Mouse (Mus musculus): ENCODE results near the gene Arhgap22. TPM values are rescaled to one million over a fixed set of nuclear protein-coding genes. Genes with fewer than 3 reads are reported as not detected.

Arhgap22 gene
- polyA plus RNA-seq, 1 experiment from 2014 or later, result 5.3 TPM

GRCm38 (mm10) chr14:33303348-33303819, 89.6 kb downstream of the Arhgap22 start:
- Histone ChIP-seq H3K36me3 (no peaks in the 10 kb centered on the region), H3K4me2 (replicated peaks) (no peak overlapping the region), H3K9me3 (no peaks in the 10 kb centered on the region), H3K27me3 (replicated peaks) (no peaks in the 10 kb centered on the region), H3K4me3 (replicated peaks) (no peak overlapping the region), H3K27ac (no peak overlapping the region), H3K9ac (no peak overlapping the region), H3K4me1 (replicated peaks) (0 out of 2 replicates have a peak, but pooled peaks cover 2% of the 10 kb centered on the region)
- 27% methylated on average over 9 of the region's 9 CpGs for WGBS
- peak; percentile 57; the same call in 1 of the 2 replicates for ATAC-seq

DNA sequence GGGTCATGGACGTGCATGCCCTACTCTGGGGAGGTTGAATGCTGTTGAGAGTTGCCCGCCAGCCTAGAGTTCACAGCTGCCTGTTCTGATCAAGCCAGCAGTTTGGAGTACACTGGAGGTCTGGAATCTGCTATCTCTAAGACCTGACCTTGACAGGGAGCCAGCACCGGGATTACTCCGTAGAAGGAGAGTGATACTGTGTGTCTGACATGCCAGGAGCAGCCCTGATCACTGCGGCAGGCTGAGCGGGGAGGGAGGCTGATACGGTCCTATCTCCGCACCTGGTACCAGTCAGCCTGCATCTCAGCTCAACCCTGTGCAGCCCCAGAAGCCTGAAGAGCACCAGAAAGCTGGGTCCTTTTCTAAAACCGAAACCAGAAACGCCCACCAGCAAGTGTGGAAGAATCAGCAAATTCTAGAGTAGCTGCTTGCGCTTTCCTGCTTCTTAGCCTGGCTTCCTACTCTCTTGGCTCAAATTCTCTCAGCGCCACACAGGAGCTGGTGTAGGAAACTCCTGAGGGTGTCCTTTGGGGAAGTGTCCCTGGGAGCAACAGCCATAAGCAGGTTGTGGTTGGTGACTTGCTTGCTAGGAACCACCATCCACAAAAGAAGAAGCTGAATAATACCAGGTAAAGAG, 91.9 kb downstream of the Arhgap22 start:
- peak; percentile 43 for ATAC-seq
- 0 out of 2 replicates have a peak, but pooled peaks cover 4% of the 10 kb centered on the region for H3K4me1 ChIP-seq (replicated peaks)
- no peaks in the 10 kb centered on the region for H3K9me3 ChIP-seq
- H3K27ac ChIP-seq, result peak overlapping the region; percentile 11; the same call in 1 of the 2 replicates
- H3K4me3 ChIP-seq (replicated peaks), result no peak overlapping the region
- WGBS, result 57% methylated on average over 12 of the region's 12 CpGs
- no peaks in the 10 kb centered on the region for H3K36me3 ChIP-seq
- no peaks in the 10 kb centered on the region for H3K27me3 ChIP-seq (replicated peaks)
- no peak overlapping the region for H3K9ac ChIP-seq
- no peak overlapping the region for H3K4me2 ChIP-seq (replicated peaks)

- 20% methylated on average over 4 of the region's 4 CpGs for WGBS
- Histone ChIP-seq H3K9ac (no peak overlapping the region), H3K27me3 (replicated peaks) (no peaks in the 10 kb centered on the region; the same call in 1 of the 2 replicates), H3K4me1 (replicated peaks) (0 out of 2 replicates have a peak, but pooled peaks cover 8% of the 10 kb centered on the region), H3K4me3 (replicated peaks) (no peak overlapping the region), H3K9me3 (no peaks in the 10 kb centered on the region), H3K27ac (no peak overlapping the region), H3K36me3 (no peaks in the 10 kb centered on the region), H3K4me2 (replicated peaks) (no peak overlapping the region)
- no peak for ATAC-seq
Observed at GRCm38 (mm10) chr14:33310719-33311118, 96.9 kb downstream of the Arhgap22 start.

GRCm38 (mm10) chr14:33312309-33312708, 98.5 kb downstream of the Arhgap22 start:
- WGBS, result 57% methylated on average over 4 of the region's 4 CpGs
- no peaks in the 10 kb centered on the region; the same call in 1 of the 2 replicates for H3K27me3 ChIP-seq (replicated peaks)

GRCm38 (mm10) chr14:33313624-33314023, 99.8 kb downstream of the Arhgap22 start:
- H3K27me3 ChIP-seq (replicated peaks), result no peaks in the 10 kb centered on the region; the same call in 1 of the 2 replicates
- peaks cover 15% of the 10 kb centered on the region; the same call in 1 of the 2 replicates for H3K4me1 ChIP-seq (replicated peaks)
- no peak overlapping the region for H3K4me2 ChIP-seq (replicated peaks)
- H3K9me3 ChIP-seq, result no peaks in the 10 kb centered on the region
- WGBS, result 0% methylated on average over 4 of the region's 4 CpGs
- ATAC-seq, result peak; percentile 57
- no peak overlapping the region for H3K27ac ChIP-seq
- no peaks in the 10 kb centered on the region for H3K36me3 ChIP-seq
- no peak overlapping the region for H3K4me3 ChIP-seq (replicated peaks)
- H3K9ac ChIP-seq, result no peak overlapping the region

More at GRCm38 (mm10) chr14:33312309-33312708, 98.5 kb downstream of the Arhgap22 start:
- Histone ChIP-seq H3K9ac (no peak overlapping the region), H3K4me2 (replicated peaks) (no peak overlapping the region), H3K9me3 (no peaks in the 10 kb centered on the region), H3K4me3 (replicated peaks) (no peak overlapping the region), H3K4me1 (replicated peaks) (0 out of 2 replicates have a peak, but pooled peaks cover 8% of the 10 kb centered on the region), H3K27ac (no peak overlapping the region), H3K36me3 (no peaks in the 10 kb centered on the region)
- ATAC-seq, result no peak

- Histone ChIP-seq H3K36me3 (no peaks in the 10 kb centered on the region), H3K4me2 (replicated peaks) (no peak overlapping the region), H3K4me1 (replicated peaks) (peaks cover 15% of the 10 kb centered on the region; the same call in 1 of the 2 replicates), H3K9ac (no peak overlapping the region), H3K9me3 (no peaks in the 10 kb centered on the region), H3K27me3 (replicated peaks) (no peaks in the 10 kb centered on the region; the same call in 1 of the 2 replicates), H3K4me3 (replicated peaks) (no peak overlapping the region), H3K27ac (no peak overlapping the region)
- ATAC-seq, result no peak
- 53% methylated on average over 7 of the region's 7 CpGs for WGBS
Observed at GRCm38 (mm10) chr14:33314160-33314559, 100.3 kb downstream of the Arhgap22 start.

- Histone ChIP-seq H3K4me1 (replicated peaks) (peaks cover 16% of the 10 kb centered on the region; the same call in 1 of the 2 replicates), H3K36me3 (no peaks in the 10 kb centered on the region), H3K27ac (no peak overlapping the region), H3K9me3 (no peaks in the 10 kb centered on the region), H3K4me2 (replicated peaks) (no peak overlapping the region), H3K4me3 (replicated peaks) (no peak overlapping the region), H3K27me3 (replicated peaks) (no peaks in the 10 kb centered on the region; the same call in 1 of the 2 replicates), H3K9ac (no peak overlapping the region)
- no peak for ATAC-seq
- WGBS, result 67% methylated on average over 5 of the region's 5 CpGs
Observed at GRCm38 (mm10) chr14:33315111-33315510, 101.3 kb downstream of the Arhgap22 start.

DNA sequence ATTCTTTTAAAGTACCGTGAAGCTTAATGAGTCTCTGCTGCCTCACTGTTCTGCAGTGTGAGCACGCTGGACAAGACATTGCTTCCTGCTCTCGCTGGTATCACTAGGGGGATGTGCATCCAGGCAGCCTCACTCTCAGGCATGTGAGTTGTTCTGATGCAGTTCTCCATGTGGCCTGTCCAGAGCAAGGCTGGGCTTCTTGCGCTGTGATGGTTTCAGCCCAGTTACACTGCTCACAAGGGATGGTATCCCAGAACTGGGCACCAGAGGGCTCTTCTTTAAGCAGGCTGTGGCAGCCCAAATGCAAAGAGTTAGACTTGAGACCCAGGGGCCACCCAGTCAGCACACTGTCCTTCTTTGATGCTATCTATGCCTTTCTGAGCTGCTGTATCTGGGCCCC, 101.9 kb downstream of the Arhgap22 start:
- H3K4me2 ChIP-seq (replicated peaks), result no peak overlapping the region
- no peak overlapping the region for H3K27ac ChIP-seq
- no peaks in the 10 kb centered on the region for H3K9me3 ChIP-seq
- H3K27me3 ChIP-seq (replicated peaks), result no peaks in the 10 kb centered on the region; the same call in 1 of the 2 replicates
- H3K4me3 ChIP-seq (replicated peaks), result no peak overlapping the region
- H3K36me3 ChIP-seq, result no peaks in the 10 kb centered on the region
- WGBS, result 55% methylated on average over 4 of the region's 4 CpGs
- H3K9ac ChIP-seq, result no peak overlapping the region
- ATAC-seq, result no peak
- peaks cover 21% of the 10 kb centered on the region for H3K4me1 ChIP-seq (replicated peaks)

- Histone ChIP-seq H3K9me3 (no peaks in the 10 kb centered on the region), H3K36me3 (no peaks in the 10 kb centered on the region), H3K27me3 (replicated peaks) (no peaks in the 10 kb centered on the region; the same call in 1 of the 2 replicates), H3K4me1 (replicated peaks) (peaks cover 29% of the 10 kb centered on the region), H3K4me2 (replicated peaks) (no peak overlapping the region), H3K9ac (no peak overlapping the region), H3K4me3 (replicated peaks) (no peak overlapping the region), H3K27ac (no peak overlapping the region)
- no peak for ATAC-seq
- 39% methylated on average over 6 of the region's 6 CpGs for WGBS
Observed at GRCm38 (mm10) chr14:33317946-33318345, 104.1 kb downstream of the Arhgap22 start.

GRCm38 (mm10) chr14:33319541-33320521, 106.0 kb downstream of the Arhgap22 start:
- H3K27ac ChIP-seq, result 0 out of 2 replicates have a peak overlapping the region, but pooled peaks have one; percentile 5
- WGBS, result 1% methylated on average over 103 of the region's 106 CpGs
- H3K4me3 ChIP-seq (replicated peaks), result peak overlapping the region; percentile 68
- ATAC-seq, result peak; percentile 69
- H3K9me3 ChIP-seq, result no peaks in the 10 kb centered on the region
- H3K4me1 ChIP-seq (replicated peaks), result peaks cover 24% of the 10 kb centered on the region
- no peaks in the 10 kb centered on the region; the same call in 1 of the 2 replicates for H3K27me3 ChIP-seq (replicated peaks)
- no peaks in the 10 kb centered on the region for H3K36me3 ChIP-seq
- H3K4me2 ChIP-seq (replicated peaks), result peak overlapping the region; percentile 100
- peak overlapping the region; percentile 46 for H3K9ac ChIP-seq

GRCm38 (mm10) chr14:33320856-33321255, 107.0 kb downstream of the Arhgap22 start:
- no peaks in the 10 kb centered on the region for H3K27me3 ChIP-seq (replicated peaks)
- H3K36me3 ChIP-seq, result no peaks in the 10 kb centered on the region
- no peak overlapping the region for H3K27ac ChIP-seq
- peak; percentile 4; the same call in 1 of the 2 replicates for ATAC-seq
- peaks cover 24% of the 10 kb centered on the region for H3K4me1 ChIP-seq (replicated peaks)
- 0 out of 2 replicates have a peak overlapping the region, but pooled peaks have one; percentile 46 for H3K9ac ChIP-seq
- peak overlapping the region; percentile 68 for H3K4me3 ChIP-seq (replicated peaks)
- H3K4me2 ChIP-seq (replicated peaks), result peak overlapping the region; percentile 100
- WGBS, result 12% methylated on average over 7 of the region's 7 CpGs
- H3K9me3 ChIP-seq, result no peaks in the 10 kb centered on the region

Data from intestine, embryonic 15.5 days (tissue).